Comparison of ENCODE assay signal across 18 mouse cellular contexts in the genomic region with DNA sequence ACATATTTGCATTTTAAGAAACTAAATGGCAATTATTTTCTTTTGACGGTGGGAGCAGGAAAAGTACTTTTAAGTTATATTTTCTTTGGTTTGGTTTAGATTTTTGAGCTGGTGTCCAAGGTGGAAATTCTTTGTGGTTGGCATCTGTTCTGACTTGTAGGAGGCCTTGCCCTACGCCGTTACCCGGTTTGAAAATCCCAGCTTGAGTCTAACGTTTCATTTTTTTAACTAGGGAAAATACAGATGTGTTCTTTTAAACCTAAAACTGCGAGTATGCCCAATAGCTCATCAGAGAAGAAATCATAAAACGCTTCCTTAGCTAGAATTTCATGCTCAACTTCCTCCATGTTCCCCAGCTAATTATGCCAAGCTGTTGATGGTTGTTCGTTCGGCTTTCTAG. TPM values are rescaled to one million over a fixed set of nuclear protein-coding genes. Genes with fewer than 3 reads are reported as not detected.
"Had no signal": no experiment of that assay in that cellular context is flagged by ENCODE, and none has a peak within 500 bp of the region (broad histone marks: within the 10 kb centered on the region; RNA-seq: fewer than 3 reads in every experiment).

No protein-coding gene starts in this region.

- H3K4me1 ChIP-seq: midbrain, embryonic 10.5 days; midbrain, embryonic 12.5 days; neural tube, embryonic 12.5 days had no signal

- H3K36me3 ChIP-seq: midbrain, embryonic 10.5 days; midbrain, embryonic 12.5 days; neural tube, embryonic 12.5 days; stomach, embryonic 15.5 days had no signal

- ATAC-seq: midbrain, embryonic 16.5 days had no signal

- H3K4me2 ChIP-seq: lung, embryonic 14.5 days; midbrain, embryonic 12.5 days; neural tube, embryonic 12.5 days; stomach, embryonic 15.5 days had no signal

- H3K27me3 ChIP-seq: midbrain, embryonic 12.5 days; neural tube, embryonic 12.5 days; stomach, embryonic 15.5 days had no signal

- H3K9me3 ChIP-seq: midbrain, embryonic 10.5 days; midbrain, embryonic 12.5 days; neural tube, embryonic 12.5 days; stomach, embryonic 15.5 days had no signal

- H3K27ac ChIP-seq: midbrain, embryonic 10.5 days; midbrain, embryonic 12.5 days; neural tube, embryonic 12.5 days; stomach, embryonic 15.5 days; stomach, postnatal 0 days had no signal

- DNase-seq: lung, adult 18-20 months; lung, embryonic 14.5 days; lung, postnatal 10 days; lung, postnatal 4 days; midbrain, embryonic 14.5 days; right cerebral cortex, postnatal 14 days; thymus, adult 2 months; thymus, postnatal 25 days; thymus, postnatal 4 days had no signal

- H3K4me3 ChIP-seq: midbrain, embryonic 10.5 days; midbrain, embryonic 12.5 days; myocyte; neural tube, embryonic 12.5 days; stomach, embryonic 15.5 days had no signal

- H3K9ac ChIP-seq: lung, embryonic 14.5 days; midbrain, embryonic 12.5 days; neural tube, embryonic 12.5 days; stomach, embryonic 15.5 days had no signal

RNA-seq across cellular contexts. Expression of a gene that starts 16.3 kb away (rescaled TPM):
- total RNA-seq: megakaryocyte-erythroid progenitor cell, adult 5-6 weeks; neutrophil, adult 5-6 weeks had no signal
